Mouse (Mus musculus) frontal cortex, postnatal 25 days (tissue): Measurements from ENCODE around the gene Peli3.
"Not testable (repeated sequence)": the region's sequence is repeated elsewhere in the genome, so short reads cannot be mapped to it uniquely, and the experiment has no call there.

ENCODE experiments used
- DNase-seq, 2 experiments: peaks; one replicate each; pipeline ENCODE4 v3.0.0; 2022; ENCODE audit warnings: low spot score in 2 of 2

The Peli3 gene

GRCm38 (mm10) chr19:4942551-4943252 is at the start of gene Peli3:
Peli3 (minus strand) TSS chr19:4943127.
- DNase-seq: peak; percentile 38 to 53

- no peak for DNase-seq
Observed at GRCm38 (mm10) chr19:4992371-4992770, 49.4 kb upstream of the Peli3 start.

- no peak for DNase-seq
Observed at GRCm38 (mm10) chr19:4990716-4991115, 47.8 kb upstream of the Peli3 start.

- no peak for DNase-seq
Observed at GRCm38 (mm10) chr19:4990256-4990625, 47.3 kb upstream of the Peli3 start, which contains the start of gene Npas4. Npas4 (minus strand) TSS chr19:4990316.

- peak; percentile 75 to 79 for DNase-seq
Observed at GRCm38 (mm10) chr19:4989434-4990255, 46.7 kb upstream of the Peli3 start.

GRCm38 (mm10) chr19:4989013-4989412 is 46.1 kb upstream of the Peli3 start:
- DNase-seq: peak; percentile 57 to 64

GRCm38 (mm10) chr19:4981767-4982166 is 38.8 kb upstream of the Peli3 start:
- peak in 1 of 2 experiments; percentile 60 for DNase-seq

- no peak for DNase-seq
Observed at GRCm38 (mm10) chr19:4968236-4968635, 25.3 kb upstream of the Peli3 start.

- peak; percentile 79 to 87 for DNase-seq
Observed at GRCm38 (mm10) chr19:4961928-4962601, 19.1 kb upstream of the Peli3 start, which contains the start of gene Mrpl11. Mrpl11 (plus strand) TSS chr19:4962147.

- not testable (repeated sequence) for DNase-seq
Observed at GRCm38 (mm10) chr19:4948641-4949040, 5.7 kb upstream of the Peli3 start.

GRCm38 (mm10) chr19:4945540-4945939 is 2.6 kb upstream of the Peli3 start:
- DNase-seq: no peak

- DNase-seq: no peak
Observed at GRCm38 (mm10) chr19:4943253-4943588, 294 bp upstream of the Peli3 start.

- no peak for DNase-seq
Observed at GRCm38 (mm10) chr19:4937444-4938310, 5.2 kb downstream of the Peli3 start.

GRCm38 (mm10) chr19:4936896-4937295 is 6.0 kb downstream of the Peli3 start:
- DNase-seq: no peak

- no peak for DNase-seq
Observed at GRCm38 (mm10) chr19:4928781-4929180, 14.1 kb downstream of the Peli3 start.

- DNase-seq: peak; percentile 96 to 97
Observed at GRCm38 (mm10) chr19:4927904-4928531, 14.9 kb downstream of the Peli3 start, which contains the start of gene Dpp3. Dpp3 (minus strand) TSS chr19:4928287.

GRCm38 (mm10) chr19:4925121-4925860 is 17.6 kb downstream of the Peli3 start:
- no peak for DNase-seq

- no peak for DNase-seq
Observed at GRCm38 (mm10) chr19:4919652-4920051, 23.3 kb downstream of the Peli3 start.

- DNase-seq: no peak
Observed at GRCm38 (mm10) chr19:4916827-4917226, 26.1 kb downstream of the Peli3 start.

GRCm38 (mm10) chr19:4915924-4916603 is 26.9 kb downstream of the Peli3 start:
- DNase-seq: no peak
